Mouse (Mus musculus): ENCODE data around the gene Nudcd2.

DNA sequence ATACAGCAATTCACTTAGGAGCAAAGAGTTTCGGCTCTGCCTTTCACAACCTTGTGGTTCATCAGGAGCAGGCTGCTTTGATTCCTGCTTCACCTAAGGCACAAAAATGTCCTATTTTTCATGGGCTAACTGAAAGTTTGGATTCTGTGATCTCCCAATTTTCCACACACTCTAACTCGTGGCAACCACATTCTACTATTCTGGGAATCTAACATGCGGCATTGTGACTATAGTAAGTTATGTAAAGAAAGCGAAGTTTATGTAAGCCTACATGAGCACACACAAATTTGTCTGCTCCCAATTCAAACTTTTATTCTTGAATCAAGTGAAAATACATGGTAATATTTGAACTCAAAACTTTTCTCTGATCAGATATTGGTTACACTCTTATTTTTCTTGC is 31.2 kb downstream of the Nudcd2 start:
- TF ChIP-seq POLR2A (IDR thresholded peaks at IDR 0.05; ENCODE audit: extremely low read depth, insufficient read depth, low read length) (no peak), CTCF (IDR thresholded peaks at IDR 0.05; ENCODE audit: low read depth, low read length) (no peak)
